Mouse (Mus musculus) MEL (cell line): ENCODE measurements around the gene Ovca2.

Source experiments
- CTCF ChIP-seq, 3 experiments: IDR thresholded peaks in 2 of 3; conservative IDR thresholded peaks in 1 of 3; 2 replicates each; pipeline ENCODE4 v1.5.1; 2011 to 2012; ENCODE audit warnings: low read length in 3 of 3, low read depth in 2 of 3, mild to moderate bottlenecking in 2 of 3, improper control_type of control experiment in 1 of 3, inconsistent platforms in 1 of 3, mixed read lengths in 1 of 3, moderate library complexity in 1 of 3; ENCODE audit not compliant: control insufficient read depth in 1 of 3, insufficient read depth in 1 of 3, poor library complexity in 1 of 3, severe bottlenecking in 1 of 3
- POLR2AphosphoS5 ChIP-seq: IDR thresholded peaks from 2 replicates; pipeline ENCODE4 v1.6.1; 2012; ENCODE audit warnings: low read depth, borderline replicate concordance, mild to moderate bottlenecking, inconsistent platforms, low read length, moderate library complexity, mixed read lengths
- TBP ChIP-seq: IDR thresholded peaks from 2 replicates; pipeline ENCODE4 v1.8.0; 2011; ENCODE audit warnings: low read depth, low read length, improper control_type of control experiment
- ZMIZ1 ChIP-seq: IDR thresholded peaks from 2 replicates; pipeline ENCODE4 v1.6.1; 2012; ENCODE audit warnings: low read depth, mild to moderate bottlenecking, inconsistent platforms, low read length, improper control_type of control experiment, moderate library complexity

GRCm38 (mm10) chr11:75141913-75142312, 36.7 kb downstream of the Ovca2 start:
- no peak for TF ChIP-seq POLR2AphosphoS5
- no peak for TF ChIP-seq CTCF (IDR thresholded peaks at IDR 0.05 in 2 of 3, conservative IDR thresholded peaks at IDR 0.05 in 1 of 3; ENCODE audit: control insufficient read depth in 1 of 3, insufficient read depth in 1 of 3, low read depth in 2 of 3, low read length in 3 of 3, poor library complexity in 1 of 3, severe bottlenecking in 1 of 3)
- TF ChIP-seq TBP = no peak
- TF ChIP-seq ZMIZ1 = no peak
